Mouse (Mus musculus) C2C12 (cell line): Measurements from ENCODE around the gene Ifnar2.

Experiments
- CTCF ChIP-seq: IDR thresholded peaks from one replicate; pipeline ENCODE4 v1.5.1; 2011; ENCODE audit not compliant: control insufficient read depth, insufficient read depth, insufficient read length
- FOSL1 ChIP-seq: IDR thresholded peaks from one replicate; pipeline ENCODE4 v1.8.0; 2011; ENCODE audit warnings: mild to moderate bottlenecking, low read length; ENCODE audit not compliant: poor library complexity, insufficient read depth, severe bottlenecking
- MAX ChIP-seq: IDR thresholded peaks from one replicate; pipeline ENCODE4 v1.6.1; 2011; ENCODE audit warnings: mild to moderate bottlenecking, control low read depth
- MYOD1 ChIP-seq: IDR thresholded peaks from one replicate; pipeline ENCODE4 v1.6.1; 2011; ENCODE audit warnings: low read depth; ENCODE audit not compliant: control insufficient read depth, insufficient read length
- MYOG ChIP-seq: IDR thresholded peaks from one replicate; pipeline ENCODE4 v1.6.1; 2011; ENCODE audit not compliant: control insufficient read depth, insufficient read length; ENCODE audit errors: extremely low read depth
- USF1 ChIP-seq: IDR thresholded peaks from one replicate; pipeline ENCODE4 v1.6.1; 2011; ENCODE audit warnings: low read depth, mild to moderate bottlenecking, control low read depth, moderate library complexity

DNA sequence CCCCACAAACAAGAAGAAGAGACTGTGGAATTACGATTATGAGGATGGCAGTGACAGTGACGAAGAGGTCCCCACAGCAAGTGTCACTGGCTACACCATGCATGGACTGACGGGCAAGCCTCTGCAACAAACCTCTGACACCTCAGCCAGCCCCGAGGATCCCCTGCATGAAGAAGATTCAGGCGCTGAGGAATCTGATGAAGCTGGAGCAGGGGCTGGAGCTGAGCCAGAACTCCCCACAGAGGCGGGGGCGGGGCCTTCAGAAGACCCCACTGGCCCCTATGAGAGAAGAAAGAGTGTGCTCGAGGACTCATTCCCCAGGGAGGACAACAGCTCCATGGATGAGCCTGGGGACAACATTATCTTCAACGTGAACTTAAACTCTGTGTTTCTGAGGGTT, 31.2 kb downstream of the Ifnar2 start:
- TF ChIP-seq CTCF = no peak
- no peak for TF ChIP-seq FOSL1
- TF ChIP-seq MAX = no peak
- TF ChIP-seq MYOD1 = no peak
- TF ChIP-seq USF1 = no peak
- TF ChIP-seq MYOG = no peak
